Mouse (Mus musculus) midbrain, embryonic 13.5 days (tissue): ENCODE data around the gene Nosip. TPM values are rescaled to one million over a fixed set of nuclear protein-coding genes. Genes with fewer than 3 reads are reported as not detected.

Experiments used
- ATAC-seq: fragments of 200-750 bp; cut with Nextera tagmentation; 2 replicates; pipeline ENCODE4 v1.8.0; 2017; ENCODE audit warnings: mild to moderate bottlenecking, moderate TSS enrichment, moderate library complexity
- H3K27ac ChIP-seq: fragments of 300-500 bp; sonication (generic); 2 replicates; pipeline ENCODE4 v1.5.1; 2015; ENCODE audit warnings: inconsistent platforms, mild to moderate bottlenecking, moderate library complexity
- H3K27me3 ChIP-seq: fragments of 300-500 bp; sonication (generic); 2 replicates; pipeline ENCODE4 v1.6.1; 2015; ENCODE audit warnings: mild to moderate bottlenecking, inconsistent platforms
- H3K36me3 ChIP-seq: fragments of 300-500 bp; sonication (generic); 2 replicates; pipeline ENCODE4 v1.6.1; 2015; ENCODE audit warnings: mild to moderate bottlenecking, inconsistent platforms
- H3K4me1 ChIP-seq: fragments of 300-500 bp; sonication (generic); replicated peaks from 2 replicates; pipeline ENCODE4 v1.6.1; 2015; ENCODE audit warnings: inconsistent platforms
- H3K4me2 ChIP-seq: fragments of 300-500 bp; sonication (generic); replicated peaks from 2 replicates; pipeline ENCODE4 v1.6.1; 2015; ENCODE audit warnings: moderate library complexity, mild to moderate bottlenecking, inconsistent platforms
- H3K4me3 ChIP-seq: fragments of 300-500 bp; sonication (generic); replicated peaks from 2 replicates; pipeline ENCODE4 v1.5.1; 2015; ENCODE audit warnings: mild to moderate bottlenecking, inconsistent platforms
- H3K9ac ChIP-seq: fragments of 300-500 bp; sonication (generic); replicated peaks from 2 replicates; pipeline ENCODE4 v1.6.1; 2015; ENCODE audit warnings: mild to moderate bottlenecking, inconsistent platforms
- H3K9me3 ChIP-seq: fragments of 300-500 bp; sonication (generic); 2 replicates; pipeline ENCODE4 v1.6.1; 2016; ENCODE audit warnings: mild to moderate bottlenecking, inconsistent platforms
- WGBS: fragments of 180-500 bp; shearing (Covaris S2); methylation state at CpG from one replicate; pipeline ENCODE4 v1.1.7; 2015; 5-methylcytosine and 5-hydroxymethylcytosine counted together
- polyA plus RNA-seq: library from polyadenylated mRNA; unstranded; fragments of >200 nt; fragmentation: Nextera tagmentation; extraction: Ambion mirVana; gene quantifications from 2 replicates; pipeline ENCODE4 v1.2.1, GENCODE M21; 2015

Nosip gene
- polyA plus RNA-seq, 1 experiment from 2014 or later = 61.8 TPM

DNA sequence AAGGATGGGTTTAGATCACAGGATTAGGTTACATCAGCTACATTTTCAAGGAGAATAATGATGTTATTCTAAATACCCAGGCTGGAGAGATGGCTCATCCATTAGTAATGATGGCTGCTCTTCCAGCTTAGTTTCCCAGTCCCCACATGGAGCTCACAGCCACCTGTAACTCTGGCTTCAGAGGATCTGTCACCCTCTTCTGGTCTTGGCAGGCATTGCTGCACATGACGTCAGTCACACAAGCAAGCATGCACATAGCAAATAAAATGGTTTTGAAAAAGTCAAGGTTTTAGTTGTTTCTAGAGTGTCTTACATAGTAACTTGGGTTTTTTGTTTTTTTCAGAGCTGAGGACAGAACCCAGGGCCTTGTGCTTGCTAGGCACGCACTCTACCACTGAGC lies 10.0 kb downstream of the Nosip start:
- Histone ChIP-seq H3K27ac (no peak overlapping the region), H3K9me3 (no peaks in the 10 kb centered on the region), H3K4me2 (no peak overlapping the region), H3K27me3 (no peaks in the 10 kb centered on the region), H3K9ac (no peak overlapping the region), H3K36me3 (peaks cover 37% of the 10 kb centered on the region), H3K4me3 (no peak overlapping the region), H3K4me1 (no peaks in the 10 kb centered on the region)
- 70% methylated on average over 2 of the region's 2 CpGs for WGBS
- no peak for ATAC-seq

DNA sequence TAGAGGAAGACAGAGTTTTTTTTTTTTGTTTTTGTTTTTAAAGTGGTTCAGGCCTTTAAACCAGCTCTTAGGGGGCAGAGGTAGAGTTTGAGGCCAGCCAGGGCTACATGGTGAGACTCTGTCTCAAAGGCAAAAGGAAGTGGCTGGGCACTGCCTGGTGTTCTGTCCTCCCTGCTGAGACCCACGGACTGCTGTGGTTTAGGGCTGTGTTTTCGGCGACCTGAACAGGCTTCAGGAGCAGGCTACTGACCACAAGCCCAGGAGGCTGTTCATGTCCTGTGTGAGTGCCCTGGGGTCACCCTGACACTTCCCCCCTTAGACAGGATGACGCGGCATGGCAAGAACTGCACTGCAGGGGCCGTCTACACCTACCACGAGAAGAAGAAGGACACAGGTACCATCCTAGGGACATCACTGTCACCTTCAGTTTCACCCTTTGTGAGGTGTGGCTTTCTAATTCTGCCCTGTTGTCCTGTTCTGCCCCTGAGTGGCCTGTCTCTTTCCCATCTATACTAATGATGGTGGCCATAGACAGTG lies 11.0 kb downstream of the Nosip start:
- no peak for ATAC-seq
- Histone ChIP-seq H3K4me3 (no peak overlapping the region), H3K9me3 (no peaks in the 10 kb centered on the region), H3K27me3 (no peaks in the 10 kb centered on the region), H3K27ac (no peak overlapping the region), H3K9ac (0 out of 2 replicates have a peak overlapping the region, but pooled peaks have one; percentile 28), H3K4me1 (no peaks in the 10 kb centered on the region), H3K36me3 (peaks cover 43% of the 10 kb centered on the region), H3K4me2 (no peak overlapping the region)
- WGBS = 84% methylated on average over 7 of the region's 7 CpGs

DNA sequence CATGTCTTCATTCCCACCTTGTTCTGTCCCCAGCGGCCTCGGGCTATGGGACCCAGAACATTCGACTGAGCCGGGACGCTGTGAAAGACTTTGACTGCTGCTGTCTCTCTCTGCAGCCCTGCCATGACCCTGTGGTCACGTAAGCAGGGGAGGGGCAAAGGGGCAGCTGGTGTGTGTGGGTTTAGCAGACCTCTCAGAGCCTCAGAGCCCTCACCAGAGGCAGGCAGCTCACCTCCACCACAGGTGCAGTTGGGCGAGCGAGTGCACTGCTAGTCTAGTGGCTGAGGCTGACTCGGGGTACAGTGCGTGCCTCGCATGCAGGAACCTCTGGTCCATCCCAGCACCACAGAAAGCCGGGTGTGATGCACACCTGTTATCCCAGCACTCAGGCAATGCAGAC lies 11.7 kb downstream of the Nosip start:
- ATAC-seq = no peak
- 93% methylated on average over 12 of the region's 12 CpGs for WGBS
- no peaks in the 10 kb centered on the region for H3K4me1 ChIP-seq
- H3K4me2 ChIP-seq = no peak overlapping the region
- H3K27me3 ChIP-seq = no peaks in the 10 kb centered on the region
- no peak overlapping the region for H3K27ac ChIP-seq
- no peaks in the 10 kb centered on the region for H3K9me3 ChIP-seq
- H3K36me3 ChIP-seq = peaks cover 43% of the 10 kb centered on the region
- peak overlapping the region; percentile 28; the same call in 1 of the 2 replicates for H3K9ac ChIP-seq
- no peak overlapping the region for H3K4me3 ChIP-seq

DNA sequence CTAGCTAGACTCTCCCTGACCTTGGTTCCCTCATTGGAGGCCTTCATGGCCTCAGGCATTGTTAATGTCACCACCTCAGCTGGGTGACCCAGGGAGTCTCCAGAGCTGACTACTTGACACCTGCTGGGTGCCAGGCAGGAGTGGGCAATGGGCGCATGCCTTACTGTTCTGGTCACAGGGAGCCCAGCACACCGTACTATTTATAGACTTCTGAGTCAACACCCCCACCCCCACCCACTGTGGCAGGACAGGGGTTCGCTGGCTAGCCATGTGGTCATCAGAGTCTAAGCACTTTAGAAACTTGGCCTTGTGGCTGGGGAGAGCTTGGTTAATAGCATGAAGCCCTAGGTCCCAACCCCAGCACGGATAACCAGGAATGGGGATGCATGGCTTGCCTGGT lies 13.2 kb downstream of the Nosip start:
- Histone ChIP-seq H3K36me3 (peaks cover 43% of the 10 kb centered on the region), H3K9me3 (no peaks in the 10 kb centered on the region), H3K4me1 (0 out of 2 replicates have a peak, but pooled peaks cover 4% of the 10 kb centered on the region), H3K9ac (no peak overlapping the region), H3K4me2 (no peak overlapping the region), H3K4me3 (no peak overlapping the region), H3K27ac (no peak overlapping the region), H3K27me3 (no peaks in the 10 kb centered on the region)
- 92% methylated on average over 4 of the region's 4 CpGs for WGBS
- no peak for ATAC-seq

DNA sequence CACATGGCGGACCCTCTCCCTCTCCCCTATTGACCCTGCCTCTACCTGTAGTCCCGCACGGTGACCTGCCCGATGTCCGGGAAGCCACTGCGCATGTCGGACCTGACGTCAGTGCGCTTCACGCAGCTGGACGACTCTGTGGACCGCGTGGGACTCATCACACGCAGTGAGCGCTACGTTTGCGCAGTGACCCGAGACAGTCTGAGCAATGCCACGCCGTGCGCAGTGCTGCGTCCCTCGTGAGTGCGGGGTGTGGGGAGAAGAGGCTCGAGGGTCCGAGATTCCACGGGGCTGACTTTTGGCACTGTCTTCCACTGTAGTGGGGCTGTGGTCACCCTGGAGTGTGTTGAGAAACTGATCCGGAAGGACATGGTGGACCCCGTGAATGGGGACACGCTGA lies 14.3 kb downstream of the Nosip start:
- no peaks in the 10 kb centered on the region for H3K27me3 ChIP-seq
- H3K4me3 ChIP-seq = no peak overlapping the region
- no peak overlapping the region for H3K4me2 ChIP-seq
- no peak for ATAC-seq
- no peak overlapping the region for H3K27ac ChIP-seq
- peaks cover 43% of the 10 kb centered on the region for H3K36me3 ChIP-seq
- H3K9ac ChIP-seq = no peak overlapping the region
- WGBS = 91% methylated on average over 30 of the region's 30 CpGs
- 0 out of 2 replicates have a peak, but pooled peaks cover 4% of the 10 kb centered on the region for H3K4me1 ChIP-seq
- H3K9me3 ChIP-seq = no peaks in the 10 kb centered on the region

DNA sequence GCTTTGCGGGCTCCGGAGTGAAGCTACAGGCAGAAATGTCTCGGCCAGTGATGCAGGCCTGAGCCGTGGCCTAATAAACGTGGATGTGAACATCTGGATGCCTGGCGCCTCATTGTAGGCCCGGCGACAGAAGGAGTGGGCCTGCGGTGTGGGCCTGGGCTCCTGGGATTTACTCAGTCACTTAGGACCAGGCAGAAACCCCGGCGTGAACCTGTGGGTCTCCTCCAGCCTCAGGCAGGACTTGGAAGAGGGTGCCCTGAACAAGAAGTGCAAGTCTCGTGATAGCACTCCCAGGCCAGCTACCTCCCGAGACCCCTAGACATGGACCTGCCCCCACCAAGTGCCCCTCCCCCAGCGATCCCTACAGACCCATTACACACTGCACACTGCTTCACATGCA lies 15.1 kb downstream of the Nosip start:
- no peaks in the 10 kb centered on the region for H3K27me3 ChIP-seq
- H3K27ac ChIP-seq = no peak overlapping the region
- 0 out of 2 replicates have a peak, but pooled peaks cover 4% of the 10 kb centered on the region for H3K4me1 ChIP-seq
- H3K9ac ChIP-seq = no peak overlapping the region
- no peak for ATAC-seq
- H3K4me2 ChIP-seq = no peak overlapping the region
- WGBS = 88% methylated on average over 14 of the region's 14 CpGs
- no peaks in the 10 kb centered on the region for H3K9me3 ChIP-seq
- H3K36me3 ChIP-seq = peaks cover 43% of the 10 kb centered on the region
- H3K4me3 ChIP-seq = no peak overlapping the region

DNA sequence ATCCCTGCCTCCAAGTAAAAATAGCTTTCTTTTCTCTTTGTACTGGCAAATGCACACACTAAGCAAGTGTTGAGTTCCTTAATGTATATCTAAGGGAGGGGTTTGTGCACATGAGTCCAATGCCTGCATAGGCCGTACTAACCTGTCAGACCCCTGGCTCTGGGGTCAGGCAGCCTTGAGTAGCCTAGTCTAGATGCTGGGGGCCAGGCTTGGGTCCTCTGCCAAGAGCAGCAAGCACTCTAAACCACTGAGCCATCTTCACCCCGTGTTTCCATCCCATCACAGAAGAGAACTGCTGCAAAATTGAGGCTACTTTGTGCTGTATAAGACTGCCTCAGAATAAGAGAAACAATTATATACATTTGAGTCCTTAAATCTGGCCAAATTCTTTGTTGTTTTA lies 15.6 kb downstream of the Nosip start:
- H3K4me2 ChIP-seq = no peak overlapping the region
- 92% methylated on average over 2 of the region's 2 CpGs for WGBS
- ATAC-seq = no peak

GRCm38 (mm10) chr7:45078513-45078912 lies 16.3 kb downstream of the Nosip start:
- 0 out of 2 replicates have a peak, but pooled peaks have one; percentile 37 for ATAC-seq
- no peak overlapping the region for H3K4me2 ChIP-seq
- 0 out of 2 replicates have a peak, but pooled peaks cover 4% of the 10 kb centered on the region for H3K4me1 ChIP-seq
- WGBS = 39% methylated on average over 9 of the region's 9 CpGs
- H3K9ac ChIP-seq = no peak overlapping the region
- no peak overlapping the region for H3K27ac ChIP-seq
- H3K4me3 ChIP-seq = no peak overlapping the region
- H3K27me3 ChIP-seq = no peaks in the 10 kb centered on the region
- peaks cover 45% of the 10 kb centered on the region for H3K36me3 ChIP-seq
- no peaks in the 10 kb centered on the region for H3K9me3 ChIP-seq

More for the DNA sequence above, 15.6 kb downstream of the Nosip start:
- H3K36me3 ChIP-seq = peaks cover 43% of the 10 kb centered on the region
- 0 out of 2 replicates have a peak, but pooled peaks cover 4% of the 10 kb centered on the region for H3K4me1 ChIP-seq
- no peak overlapping the region for H3K4me3 ChIP-seq
- no peak overlapping the region for H3K27ac ChIP-seq
- no peaks in the 10 kb centered on the region for H3K27me3 ChIP-seq
- no peaks in the 10 kb centered on the region for H3K9me3 ChIP-seq
- no peak overlapping the region for H3K9ac ChIP-seq

DNA sequence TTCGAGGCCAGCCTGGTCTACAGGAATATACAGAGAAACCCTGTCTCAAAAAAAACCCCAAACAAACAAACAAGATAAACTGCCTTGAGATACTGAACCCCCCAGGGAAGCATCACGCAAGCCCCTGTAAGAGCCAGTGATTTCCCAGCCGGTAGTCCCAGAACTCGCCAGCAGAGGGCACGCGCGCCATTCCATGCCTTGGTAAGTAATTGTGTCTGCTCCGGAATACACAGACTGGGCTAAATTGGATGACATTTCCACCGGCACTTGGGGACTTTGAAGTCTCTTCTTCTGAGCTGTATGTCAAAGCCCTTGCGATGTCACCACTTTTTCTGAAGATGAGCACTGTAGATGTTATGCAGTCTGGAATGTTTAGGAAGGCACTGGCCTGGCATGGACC lies 17.6 kb downstream of the Nosip start:
- ATAC-seq = peak; percentile 38
- H3K4me1 ChIP-seq = 0 out of 2 replicates have a peak, but pooled peaks cover 4% of the 10 kb centered on the region
- no peak overlapping the region for H3K4me3 ChIP-seq
- peaks cover 40% of the 10 kb centered on the region for H3K36me3 ChIP-seq
- no peaks in the 10 kb centered on the region for H3K27me3 ChIP-seq
- 2% methylated on average over 10 of the region's 10 CpGs for WGBS
- no peak overlapping the region for H3K9ac ChIP-seq
- H3K9me3 ChIP-seq = no peaks in the 10 kb centered on the region
- H3K27ac ChIP-seq = no peak overlapping the region
- H3K4me2 ChIP-seq = no peak overlapping the region

GRCm38 (mm10) chr7:45081016-45081415 lies 18.8 kb downstream of the Nosip start:
- H3K9me3 ChIP-seq = no peaks in the 10 kb centered on the region
- H3K4me1 ChIP-seq = 0 out of 2 replicates have a peak, but pooled peaks cover 4% of the 10 kb centered on the region
- no peak overlapping the region for H3K4me2 ChIP-seq
- no peaks in the 10 kb centered on the region for H3K27me3 ChIP-seq
- H3K4me3 ChIP-seq = no peak overlapping the region
- ATAC-seq = no peak
- peaks cover 31% of the 10 kb centered on the region for H3K36me3 ChIP-seq
- no peak overlapping the region for H3K9ac ChIP-seq
- no peak overlapping the region for H3K27ac ChIP-seq
- WGBS = 45% methylated on average over 5 of the region's 5 CpGs

- 79% methylated on average over 25 of the region's 25 CpGs for WGBS
- no peaks in the 10 kb centered on the region for H3K27me3 ChIP-seq
- no peak overlapping the region for H3K9ac ChIP-seq
- H3K4me3 ChIP-seq = no peak overlapping the region
- ATAC-seq = no peak
- no peak overlapping the region for H3K27ac ChIP-seq
- no peaks in the 10 kb centered on the region for H3K9me3 ChIP-seq
- H3K4me1 ChIP-seq = 0 out of 2 replicates have a peak, but pooled peaks cover 4% of the 10 kb centered on the region
- no peak overlapping the region for H3K4me2 ChIP-seq
- peaks cover 30% of the 10 kb centered on the region for H3K36me3 ChIP-seq
Measured at GRCm38 (mm10) chr7:45082401-45083299, 20.4 kb downstream of the Nosip start.

DNA sequence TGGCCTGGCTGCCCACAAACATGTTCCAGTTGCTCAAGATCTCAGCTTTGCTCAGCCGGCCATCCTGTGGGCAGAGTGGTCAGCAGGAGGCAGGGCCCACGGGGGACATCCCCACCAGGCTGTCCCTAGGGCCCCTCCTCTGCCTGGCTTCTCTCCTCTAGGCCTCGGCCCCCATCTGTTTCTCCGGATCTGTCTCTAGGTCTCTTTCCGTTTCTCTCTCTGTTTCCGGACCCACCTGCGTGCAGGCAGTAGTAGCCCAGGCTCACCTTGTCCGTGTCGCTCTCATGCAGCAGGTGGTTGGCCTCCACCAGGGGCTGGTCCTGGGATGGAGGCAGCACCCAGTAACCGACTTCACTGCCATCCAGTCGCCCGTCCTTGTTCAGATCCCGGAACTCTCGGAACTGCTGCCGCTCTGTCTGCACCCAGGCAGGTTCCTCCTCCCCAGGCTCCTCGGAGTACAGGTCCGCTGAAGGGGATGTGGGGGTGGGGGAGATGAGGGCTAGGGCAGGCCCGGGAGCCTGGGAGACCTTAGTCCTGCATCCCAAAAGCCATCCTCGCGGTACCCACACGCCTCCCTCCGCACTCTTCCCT lies 21.2 kb downstream of the Nosip start:
- Histone ChIP-seq H3K9me3 (no peaks in the 10 kb centered on the region), H3K4me3 (no peak overlapping the region), H3K4me2 (no peak overlapping the region), H3K36me3 (peaks cover 28% of the 10 kb centered on the region), H3K9ac (no peak overlapping the region), H3K27ac (no peak overlapping the region), H3K27me3 (no peaks in the 10 kb centered on the region), H3K4me1 (0 out of 2 replicates have a peak, but pooled peaks cover 4% of the 10 kb centered on the region)
- ATAC-seq = no peak
- 87% methylated on average over 22 of the region's 22 CpGs for WGBS
